Mouse (Mus musculus) gastrocnemius, postnatal 4 days (tissue): ENCODE data around the gene Slc25a39. TPM values are rescaled to one million over a fixed set of nuclear protein-coding genes. Genes with fewer than 3 reads are reported as not detected.
A peak's percentile ranks its signal among the peaks of the same experiment; 100 is the strongest.
"Not testable (repeated sequence)": the region's sequence is repeated elsewhere in the genome, so short reads cannot be mapped to it uniquely, and the experiment has no call there.

Experiments
- DNase-seq, 2 experiments: peaks; one replicate each; pipeline ENCODE4 v3.0.0; 2021 to 2022; ENCODE audit warnings: low spot score in 2 of 2, mixed read lengths in 2 of 2
- total RNA-seq, 2 experiments: library from RNA; stranded (reverse); gene quantifications; 2 replicates each; pipeline ENCODE4 v1.2.3; 2021

The Slc25a39 gene
- total RNA-seq, 2 experiments from 2014 or later: 54.5 to 66.3 TPM

- no peak for DNase-seq
Measured at GRCm38 (mm10) chr11:102398007-102398825, 9.5 kb downstream of the Slc25a39 start.

- DNase-seq: no peak
Measured at GRCm38 (mm10) chr11:102396671-102397141, 11.0 kb downstream of the Slc25a39 start.

- DNase-seq: no peak
Measured at GRCm38 (mm10) chr11:102396263-102396662, 11.5 kb downstream of the Slc25a39 start.

- no peak for DNase-seq
Measured at GRCm38 (mm10) chr11:102395250-102395649, 12.5 kb downstream of the Slc25a39 start.

- DNase-seq: no peak
Measured at GRCm38 (mm10) chr11:102394421-102395124, 13.2 kb downstream of the Slc25a39 start.

- no peak for DNase-seq
Measured at GRCm38 (mm10) chr11:102393719-102394420, 13.9 kb downstream of the Slc25a39 start.

- peak; percentile 70 to 84 for DNase-seq
Measured at GRCm38 (mm10) chr11:102393238-102393634, 14.5 kb downstream of the Slc25a39 start, which contains the start of gene Rundc3a. Gene Rundc3a (plus strand): TSS chr11:102393403.

GRCm38 (mm10) chr11:102392441-102393237 lies 15.1 kb downstream of the Slc25a39 start:
- no peak for DNase-seq

GRCm38 (mm10) chr11:102389436-102389835 lies 18.3 kb downstream of the Slc25a39 start:
- not testable (repeated sequence) for DNase-seq

- DNase-seq: no peak
Measured at GRCm38 (mm10) chr11:102386121-102386520, 21.6 kb downstream of the Slc25a39 start.

GRCm38 (mm10) chr11:102385075-102385474 lies 22.7 kb downstream of the Slc25a39 start:
- DNase-seq: no peak

- no peak for DNase-seq
Measured at GRCm38 (mm10) chr11:102384418-102384817, 23.3 kb downstream of the Slc25a39 start.

GRCm38 (mm10) chr11:102383365-102384136 lies 24.2 kb downstream of the Slc25a39 start:
- DNase-seq: no peak

GRCm38 (mm10) chr11:102382794-102383193 lies 25.0 kb downstream of the Slc25a39 start:
- no peak for DNase-seq

GRCm38 (mm10) chr11:102381341-102382100 lies 26.2 kb downstream of the Slc25a39 start:
- DNase-seq: no peak

- DNase-seq: no peak
Measured at GRCm38 (mm10) chr11:102380091-102380490, 27.7 kb downstream of the Slc25a39 start.

GRCm38 (mm10) chr11:102377186-102377585 lies 30.6 kb downstream of the Slc25a39 start:
- DNase-seq: no peak

- DNase-seq: no peak
Measured at GRCm38 (mm10) chr11:102376196-102376835, 31.4 kb downstream of the Slc25a39 start.
